Mouse (Mus musculus) layer of hippocampus, postnatal 25 days (tissue): ENCODE data around the gene Muc5b. TPM values are rescaled to one million over a fixed set of nuclear protein-coding genes. Genes with fewer than 3 reads are reported as not detected.
"Not testable (repeated sequence)": the region's sequence is repeated elsewhere in the genome, so short reads cannot be mapped to it uniquely, and the experiment has no call there.

Source experiments
- DNase-seq, 2 experiments: peaks; one replicate each; pipeline ENCODE4 v3.0.0; 2022; ENCODE audit warnings: mixed read lengths in 2 of 2, low spot score in 1 of 2; ENCODE audit errors: extremely low spot score in 1 of 2
- total RNA-seq, 2 experiments: library from RNA; stranded (reverse); gene quantifications; 2 replicates each; pipeline ENCODE4 v1.2.3; 2021

The Muc5b gene
- total RNA-seq = not detected

- DNase-seq = no peak
Measured at GRCm38 (mm10) chr7:141838779-141839178, at the start of gene Muc5b. Gene Muc5b, plus strand, starts transcription at chr7:141839070.

GRCm38 (mm10) chr7:141794251-141794650, 44.6 kb upstream of the Muc5b start:
- DNase-seq = no peak

- DNase-seq = no peak
Measured at GRCm38 (mm10) chr7:141803206-141803605, 35.7 kb upstream of the Muc5b start.

GRCm38 (mm10) chr7:141805384-141805783, 33.5 kb upstream of the Muc5b start:
- DNase-seq = peak in 1 of 2 experiments; percentile 32

- DNase-seq = not testable (repeated sequence)
Measured at GRCm38 (mm10) chr7:141807823-141808222, 31.0 kb upstream of the Muc5b start.

GRCm38 (mm10) chr7:141809933-141810332, 28.9 kb upstream of the Muc5b start:
- DNase-seq = not testable (repeated sequence)

GRCm38 (mm10) chr7:141813321-141813720, 25.5 kb upstream of the Muc5b start:
- no peak for DNase-seq

- DNase-seq = no peak
Measured at GRCm38 (mm10) chr7:141815361-141815760, 23.5 kb upstream of the Muc5b start.

- no peak for DNase-seq
Measured at GRCm38 (mm10) chr7:141817355-141818075, 21.4 kb upstream of the Muc5b start.

- DNase-seq = no peak
Measured at GRCm38 (mm10) chr7:141818267-141818666, 20.6 kb upstream of the Muc5b start.

- DNase-seq = no peak
Measured at GRCm38 (mm10) chr7:141822582-141823261, 16.1 kb upstream of the Muc5b start.

GRCm38 (mm10) chr7:141823699-141824098, 15.2 kb upstream of the Muc5b start:
- no peak for DNase-seq

GRCm38 (mm10) chr7:141824398-141824797, 14.5 kb upstream of the Muc5b start:
- DNase-seq = no peak

- DNase-seq = no peak
Measured at GRCm38 (mm10) chr7:141835941-141836340, 2.9 kb upstream of the Muc5b start.

- DNase-seq = no peak
Measured at GRCm38 (mm10) chr7:141836423-141836822, 2.4 kb upstream of the Muc5b start.

GRCm38 (mm10) chr7:141840354-141840753, 1.5 kb downstream of the Muc5b start:
- no peak for DNase-seq

GRCm38 (mm10) chr7:141861046-141861445, 22.2 kb downstream of the Muc5b start:
- no peak for DNase-seq

GRCm38 (mm10) chr7:141869644-141870043, 30.8 kb downstream of the Muc5b start:
- no peak for DNase-seq

- DNase-seq = no peak
Measured at GRCm38 (mm10) chr7:141870553-141870952, 31.7 kb downstream of the Muc5b start.

GRCm38 (mm10) chr7:141874891-141875290, 36.0 kb downstream of the Muc5b start:
- DNase-seq = no peak

GRCm38 (mm10) chr7:141878813-141879212, 39.9 kb downstream of the Muc5b start:
- DNase-seq = no peak

- no peak for DNase-seq
Measured at GRCm38 (mm10) chr7:141892151-141892550, 53.3 kb downstream of the Muc5b start.
